Mouse (Mus musculus) megakaryocyte, embryonic 14.5 days (primary cell): ENCODE measurements around the gene Ppp1r14c. TPM values are rescaled to one million over a fixed set of nuclear protein-coding genes. Genes with fewer than 3 reads are reported as not detected.
"Not testable (repeated sequence)": the region's sequence is repeated elsewhere in the genome, so short reads cannot be mapped to it uniquely, and the experiment has no call there.

Source experiments
- H3K27me3 ChIP-seq: replicated peaks from 2 replicates; pipeline ENCODE3; 2012; ENCODE audit warnings: inconsistent platforms
- H3K36me3 ChIP-seq: replicated peaks from 2 replicates; pipeline ENCODE3; 2012; ENCODE audit warnings: low read length, inconsistent platforms, mixed read lengths
- H3K4me1 ChIP-seq: 2 replicates; pipeline ENCODE4 v1.6.1; 2012; ENCODE audit warnings: inconsistent platforms
- H3K4me3 ChIP-seq: replicated peaks from 2 replicates; pipeline ENCODE3; 2012; ENCODE audit warnings: moderate library complexity, mild to moderate bottlenecking, inconsistent platforms
- H3K9me3 ChIP-seq: 2 replicates; pipeline ENCODE4 v1.6.1; 2012; ENCODE audit warnings: inconsistent platforms
- FLI1 ChIP-seq: IDR thresholded peaks from 2 replicates; pipeline ENCODE4 v1.6.1; 2012; ENCODE audit warnings: low read length, inconsistent platforms, mixed read lengths
- GATA1 ChIP-seq: IDR thresholded peaks from 3 replicates; pipeline ENCODE4 v1.6.1; 2012; ENCODE audit warnings: mixed read lengths, low read length, inconsistent platforms, borderline replicate concordance
- polyA plus RNA-seq: library from polyadenylated mRNA; stranded (reverse); fragments of >175 nt; gene quantifications from 2 replicates; pipeline ENCODE4 v1.2.3, GENCODE M21; 2012; ENCODE audit warnings: low replicate concordance; ENCODE audit not compliant: insufficient read depth

Gene Ppp1r14c
- polyA plus RNA-seq, 1 experiment: not detected

GRCm38 (mm10) chr10:3452822-3453475, 87.1 kb downstream of the Ppp1r14c start:
- no peaks in the 10 kb centered on the region; the same call in 1 of the 2 replicates for H3K9me3 ChIP-seq
- H3K4me1 ChIP-seq: no peaks in the 10 kb centered on the region
- TF ChIP-seq FLI1 (no peak), GATA1 (no peak)
- no peaks in the 10 kb centered on the region for H3K27me3 ChIP-seq
- no peak overlapping the region for H3K4me3 ChIP-seq
- H3K36me3 ChIP-seq: no peaks in the 10 kb centered on the region

- H3K9me3 ChIP-seq: peaks cover 8% of the 10 kb centered on the region; the same call in 1 of the 2 replicates
- H3K27me3 ChIP-seq: no peaks in the 10 kb centered on the region
- H3K36me3 ChIP-seq: no peaks in the 10 kb centered on the region
- H3K4me3 ChIP-seq: no peak overlapping the region
- no peaks in the 10 kb centered on the region for H3K4me1 ChIP-seq
- no peak for TF ChIP-seq GATA1
These were observed 92.8 kb downstream of the Ppp1r14c start for GRCm38 (mm10) chr10:3458686-3459085.

- TF ChIP-seq FLI1: no peak
- no peak for TF ChIP-seq GATA1
- Histone ChIP-seq H3K27me3 (no peaks in the 10 kb centered on the region), H3K4me3 (no peak overlapping the region), H3K36me3 (no peaks in the 10 kb centered on the region), H3K4me1 (no peaks in the 10 kb centered on the region), H3K9me3 (peaks cover 11% of the 10 kb centered on the region)
These were observed 95.0 kb downstream of the Ppp1r14c start for GRCm38 (mm10) chr10:3460841-3461240.

GRCm38 (mm10) chr10:3466135-3466626, 100.3 kb downstream of the Ppp1r14c start:
- Histone ChIP-seq H3K27me3 (no peaks in the 10 kb centered on the region), H3K4me3 (no peak overlapping the region), H3K36me3 (no peaks in the 10 kb centered on the region), H3K4me1 (no peaks in the 10 kb centered on the region), H3K9me3 (peaks cover 10% of the 10 kb centered on the region)
- TF ChIP-seq GATA1 (no peak), FLI1 (no peak)

- Histone ChIP-seq H3K4me3 (no peak overlapping the region), H3K9me3 (peaks cover 12% of the 10 kb centered on the region), H3K36me3 (no peaks in the 10 kb centered on the region), H3K27me3 (no peaks in the 10 kb centered on the region), H3K4me1 (no peaks in the 10 kb centered on the region)
- TF ChIP-seq GATA1 (no peak), FLI1 (no peak)
These were observed 102.7 kb downstream of the Ppp1r14c start for GRCm38 (mm10) chr10:3468590-3468989.

GRCm38 (mm10) chr10:3476611-3477010, 110.8 kb downstream of the Ppp1r14c start:
- no peaks in the 10 kb centered on the region for H3K9me3 ChIP-seq

GRCm38 (mm10) chr10:3479772-3480171, 113.9 kb downstream of the Ppp1r14c start:
- TF ChIP-seq GATA1: no peak
- no peak for TF ChIP-seq FLI1
- H3K27me3 ChIP-seq: no peaks in the 10 kb centered on the region
- no peaks in the 10 kb centered on the region for H3K36me3 ChIP-seq

More at GRCm38 (mm10) chr10:3476611-3477010, 110.8 kb downstream of the Ppp1r14c start:
- Histone ChIP-seq H3K27me3 (no peaks in the 10 kb centered on the region), H3K4me3 (no peak overlapping the region), H3K36me3 (no peaks in the 10 kb centered on the region), H3K4me1 (no peaks in the 10 kb centered on the region)
- no peak for TF ChIP-seq FLI1
- no peak for TF ChIP-seq GATA1

GRCm38 (mm10) chr10:3490052-3490451, 124.2 kb downstream of the Ppp1r14c start:
- no peaks in the 10 kb centered on the region for H3K4me1 ChIP-seq
- no peaks in the 10 kb centered on the region for H3K36me3 ChIP-seq
- TF ChIP-seq FLI1: no peak
- no peak for TF ChIP-seq GATA1
- H3K4me3 ChIP-seq: no peak overlapping the region
- no peaks in the 10 kb centered on the region for H3K27me3 ChIP-seq
- peaks cover 5% of the 10 kb centered on the region for H3K9me3 ChIP-seq

More at GRCm38 (mm10) chr10:3479772-3480171, 113.9 kb downstream of the Ppp1r14c start:
- peaks cover 5% of the 10 kb centered on the region; the same call in 1 of the 2 replicates for H3K9me3 ChIP-seq
- H3K4me1 ChIP-seq: no peaks in the 10 kb centered on the region
- H3K4me3 ChIP-seq: no peak overlapping the region

GRCm38 (mm10) chr10:3496791-3497190, 130.9 kb downstream of the Ppp1r14c start:
- Histone ChIP-seq H3K36me3 (no peaks in the 10 kb centered on the region), H3K9me3 (peaks cover 17% of the 10 kb centered on the region; the same call in 1 of the 2 replicates), H3K27me3 (no peaks in the 10 kb centered on the region), H3K4me1 (no peaks in the 10 kb centered on the region), H3K4me3 (no peak overlapping the region)
- no peak for TF ChIP-seq GATA1

- H3K4me1 ChIP-seq: not testable (repeated sequence)
These were observed 135.0 kb downstream of the Ppp1r14c start for GRCm38 (mm10) chr10:3500846-3501245.

More at GRCm38 (mm10) chr10:3500846-3501245, 135.0 kb downstream of the Ppp1r14c start:
- H3K36me3 ChIP-seq, H3K4me3 ChIP-seq, H3K27me3 ChIP-seq: not testable (repeated sequence)
- peaks cover 16% of the 10 kb centered on the region; the same call in 1 of the 2 replicates for H3K9me3 ChIP-seq
